In genomic region chr9:75479106-75479725, GRCm38 (mm10) we compare ENCODE assay signal across 12 mouse cellular contexts. TPM values are rescaled to one million over a fixed set of nuclear protein-coding genes. Genes with fewer than 3 reads are reported as not detected.
DNase-seq lines count a peak whose midpoint lies in the region; ATAC-seq lines count a peak whose summit lies in the region.
"Had no signal": no experiment of that assay in that cellular context is flagged by ENCODE, and none has a peak within 500 bp of the region (broad histone marks: within the 10 kb centered on the region; RNA-seq: fewer than 3 reads in every experiment).

No protein-coding gene starts in this region.

- no peak overlapping the region for H3K27ac ChIP-seq in hindbrain, embryonic 15.5 days (replicated peaks)
- H3K27ac ChIP-seq in hindbrain, embryonic 12.5 days, result no peak overlapping the region
- no peak overlapping the region for H3K27ac ChIP-seq in forebrain, embryonic 16.5 days (ENCODE audit: low read length)
- no peak overlapping the region for H3K27ac ChIP-seq in kidney, embryonic 14.5 days (ENCODE audit: low read depth, low read length)
- H3K27ac ChIP-seq: left cerebral cortex, adult 2 months; liver, embryonic 15.5 days had no signal

- H3K9ac ChIP-seq in hindbrain, embryonic 15.5 days, result no peak overlapping the region
- no peak overlapping the region for H3K9ac ChIP-seq in hindbrain, embryonic 12.5 days
- H3K9ac ChIP-seq in forebrain, embryonic 16.5 days (replicated peaks; ENCODE audit: low read depth, low read length), result no peak overlapping the region
- H3K9ac ChIP-seq in kidney, embryonic 14.5 days (ENCODE audit: low read depth, low read length), result no peak overlapping the region
- H3K9ac ChIP-seq: liver, embryonic 15.5 days had no signal

- ATAC-seq in hindbrain, embryonic 15.5 days (ENCODE audit: low FRiP score, low read depth), result 0 out of 2 replicates have a peak, but pooled peaks have one; percentile 38
- no peak for ATAC-seq in hindbrain, embryonic 12.5 days (ENCODE audit: low FRiP score)
- peak; percentile 75; the same call in 1 of the 2 replicates for ATAC-seq in forebrain, embryonic 16.5 days
- no peak for ATAC-seq in kidney, embryonic 14.5 days (ENCODE audit: low FRiP score, low TSS enrichment)
- ATAC-seq: inflammation-experienced regulatory T-cells, adult 6 months had no signal

- DNase-seq in right cerebral cortex, postnatal 25 days, result peak; percentile 42
- no peak for DNase-seq in right cerebral cortex, postnatal 4 days
- DNase-seq in urinary bladder, adult 18-20 months (ENCODE audit: low spot score in 2 of 2), result no peak
- no peak for DNase-seq in urinary bladder, postnatal 25 days (ENCODE audit: low spot score)
- DNase-seq: B cell, adult 2 months had no signal

- WGBS in hindbrain, embryonic 15.5 days, result 59% methylated on average over 8 of the region's 8 CpGs
- WGBS in hindbrain, embryonic 12.5 days, result 66% methylated on average over 8 of the region's 8 CpGs
- WGBS in forebrain, embryonic 16.5 days, result 44% methylated on average over 8 of the region's 8 CpGs
- 66% methylated on average over 8 of the region's 8 CpGs for WGBS in kidney, embryonic 14.5 days

- H3K4me3 ChIP-seq in hindbrain, embryonic 15.5 days, result no peak overlapping the region
- H3K4me3 ChIP-seq in hindbrain, embryonic 12.5 days, result no peak overlapping the region
- H3K4me3 ChIP-seq in forebrain, embryonic 16.5 days (replicated peaks; ENCODE audit: low read length), result no peak overlapping the region
- no peak overlapping the region for H3K4me3 ChIP-seq in kidney, embryonic 14.5 days (ENCODE audit: low read length)
- H3K4me3 ChIP-seq: left cerebral cortex, adult 2 months; liver, embryonic 15.5 days had no signal

- no peaks in the 10 kb centered on the region for H3K27me3 ChIP-seq in hindbrain, embryonic 15.5 days
- H3K27me3 ChIP-seq in hindbrain, embryonic 12.5 days, result no peaks in the 10 kb centered on the region
- no peaks in the 10 kb centered on the region for H3K27me3 ChIP-seq in forebrain, embryonic 16.5 days (replicated peaks; ENCODE audit: control insufficient read depth, insufficient read depth, low read length)
- no peaks in the 10 kb centered on the region for H3K27me3 ChIP-seq in kidney, embryonic 14.5 days (ENCODE audit: control insufficient read depth, insufficient read depth, low read length)
- H3K27me3 ChIP-seq: liver, embryonic 15.5 days had no signal

- H3K36me3 ChIP-seq in hindbrain, embryonic 15.5 days, result no peaks in the 10 kb centered on the region
- peaks cover 18% of the 10 kb centered on the region; the same call in 1 of the 2 replicates for H3K36me3 ChIP-seq in hindbrain, embryonic 12.5 days
- H3K36me3 ChIP-seq in forebrain, embryonic 16.5 days (ENCODE audit: control insufficient read depth, insufficient read depth), result no peaks in the 10 kb centered on the region
- H3K36me3 ChIP-seq in kidney, embryonic 14.5 days (ENCODE audit: control insufficient read depth, insufficient read depth, low read length), result no peaks in the 10 kb centered on the region
- H3K36me3 ChIP-seq: liver, embryonic 15.5 days had no signal

- no peak overlapping the region for H3K4me2 ChIP-seq in hindbrain, embryonic 15.5 days
- H3K4me2 ChIP-seq in hindbrain, embryonic 12.5 days (replicated peaks), result no peak overlapping the region
- no peak overlapping the region for H3K4me2 ChIP-seq in forebrain, embryonic 16.5 days (ENCODE audit: low read length)
- no peak overlapping the region for H3K4me2 ChIP-seq in kidney, embryonic 14.5 days (replicated peaks; ENCODE audit: low read depth, low read length)
- H3K4me2 ChIP-seq: liver, embryonic 15.5 days had no signal

- H3K9me3 ChIP-seq in hindbrain, embryonic 15.5 days, result no peaks in the 10 kb centered on the region
- H3K9me3 ChIP-seq in hindbrain, embryonic 12.5 days (replicated peaks), result no peaks in the 10 kb centered on the region; the same call in 1 of the 2 replicates
- no peaks in the 10 kb centered on the region for H3K9me3 ChIP-seq in forebrain, embryonic 16.5 days (ENCODE audit: control insufficient read depth, low read length)
- no peaks in the 10 kb centered on the region for H3K9me3 ChIP-seq in kidney, embryonic 14.5 days (ENCODE audit: control insufficient read depth, low read length)
- H3K9me3 ChIP-seq: liver, embryonic 15.5 days had no signal

- no peaks in the 10 kb centered on the region; the same call in 1 of the 2 replicates for H3K4me1 ChIP-seq in hindbrain, embryonic 15.5 days (replicated peaks)
- peaks cover 6% of the 10 kb centered on the region; the same call in 1 of the 2 replicates for H3K4me1 ChIP-seq in hindbrain, embryonic 12.5 days
- H3K4me1 ChIP-seq in forebrain, embryonic 16.5 days (replicated peaks; ENCODE audit: control insufficient read depth, insufficient read depth, low read length), result 0 out of 2 replicates have a peak, but pooled peaks cover 4% of the 10 kb centered on the region
- no peaks in the 10 kb centered on the region for H3K4me1 ChIP-seq in kidney, embryonic 14.5 days (ENCODE audit: control insufficient read depth, insufficient read depth, low read length)
- H3K4me1 ChIP-seq: liver, embryonic 15.5 days had no signal

RNA-seq across cellular contexts. Expression of gene Leo1, which starts 37.9 kb away (rescaled TPM):
- 39.8 and 46.4 TPM in 2 replicates for polyA plus RNA-seq in hindbrain, embryonic 15.5 days (2015; fragmentation: Nextera tagmentation; extraction: Ambion mirVana)
- polyA plus RNA-seq in hindbrain, embryonic 12.5 days (2016; fragmentation: Nextera tagmentation; extraction: Ambion mirVana), result 50.5 and 51.7 TPM in 2 replicates
- 41.9 and 43.7 TPM in 2 replicates for polyA plus RNA-seq in forebrain, embryonic 16.5 days (2015; fragmentation: Nextera tagmentation; extraction: Ambion mirVana)
- 36.9 and 45.8 TPM in 2 replicates for polyA plus RNA-seq in kidney, embryonic 14.5 days (2014; fragmentation: Nextera tagmentation; extraction: Ambion mirVana)

Comparison
In these comparisons a context has a peak if more than half of its experiments do, and no peak if none do; other contexts are left out.
1. ATAC-seq: peak in hindbrain, embryonic 15.5 days (single experiment) and forebrain, embryonic 16.5 days (single experiment); none in hindbrain, embryonic 12.5 days (single experiment) and kidney, embryonic 14.5 days (single experiment).